Mouse (Mus musculus): ENCODE data around the gene Lrrc25.

The Lrrc25 gene

GRCm38 (mm10) chr8:70599507-70600290 is 16.3 kb upstream of the Lrrc25 start:
- DNase-seq: no peak

GRCm38 (mm10) chr8:70600473-70601270 is 15.3 kb upstream of the Lrrc25 start:
- DNase-seq: no peak

- DNase-seq: peak; percentile 86
Observed at GRCm38 (mm10) chr8:70601271-70601649, 14.7 kb upstream of the Lrrc25 start.

DNA sequence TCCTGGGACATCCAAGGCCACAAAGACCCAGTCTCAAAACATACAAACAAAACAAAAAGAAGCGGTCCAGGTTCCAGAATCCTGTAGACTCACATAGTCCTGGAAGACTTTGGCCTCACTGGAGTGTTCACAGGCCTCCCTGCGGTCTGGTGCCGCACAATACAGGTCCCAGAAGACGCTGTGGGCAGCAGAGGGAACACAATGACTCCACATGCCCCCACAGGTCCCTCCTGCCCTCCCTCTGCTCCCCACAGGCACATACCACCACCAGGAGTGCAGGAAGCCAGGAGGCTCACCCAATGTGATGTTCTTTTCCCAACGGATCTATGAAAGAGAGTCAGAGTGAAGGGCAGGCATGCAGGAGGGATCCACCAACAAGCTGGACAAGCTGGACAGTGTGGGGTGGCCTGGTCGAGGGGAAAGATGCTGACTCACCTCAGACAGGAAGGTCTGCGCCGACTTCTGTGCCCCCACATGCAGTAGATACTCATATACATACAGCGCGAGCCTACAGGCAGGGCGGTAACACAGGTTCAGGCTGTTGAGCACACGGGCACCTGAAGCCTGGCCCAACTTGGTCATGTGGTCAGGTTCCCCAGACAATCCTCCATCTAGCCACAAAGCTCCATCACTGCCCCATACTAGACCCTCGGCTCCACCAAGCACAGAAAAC is 13.7 kb upstream of the Lrrc25 start:
- no peak for DNase-seq

- no peak for DNase-seq
Observed at GRCm38 (mm10) chr8:70604558-70604957, 11.4 kb upstream of the Lrrc25 start.

- no peak for DNase-seq
Observed at GRCm38 (mm10) chr8:70605871-70606779, 9.8 kb upstream of the Lrrc25 start.

- no peak for DNase-seq
Observed at GRCm38 (mm10) chr8:70606780-70607602, 9.0 kb upstream of the Lrrc25 start.

- no peak for DNase-seq
Observed at GRCm38 (mm10) chr8:70607603-70607897, 8.4 kb upstream of the Lrrc25 start.

DNA sequence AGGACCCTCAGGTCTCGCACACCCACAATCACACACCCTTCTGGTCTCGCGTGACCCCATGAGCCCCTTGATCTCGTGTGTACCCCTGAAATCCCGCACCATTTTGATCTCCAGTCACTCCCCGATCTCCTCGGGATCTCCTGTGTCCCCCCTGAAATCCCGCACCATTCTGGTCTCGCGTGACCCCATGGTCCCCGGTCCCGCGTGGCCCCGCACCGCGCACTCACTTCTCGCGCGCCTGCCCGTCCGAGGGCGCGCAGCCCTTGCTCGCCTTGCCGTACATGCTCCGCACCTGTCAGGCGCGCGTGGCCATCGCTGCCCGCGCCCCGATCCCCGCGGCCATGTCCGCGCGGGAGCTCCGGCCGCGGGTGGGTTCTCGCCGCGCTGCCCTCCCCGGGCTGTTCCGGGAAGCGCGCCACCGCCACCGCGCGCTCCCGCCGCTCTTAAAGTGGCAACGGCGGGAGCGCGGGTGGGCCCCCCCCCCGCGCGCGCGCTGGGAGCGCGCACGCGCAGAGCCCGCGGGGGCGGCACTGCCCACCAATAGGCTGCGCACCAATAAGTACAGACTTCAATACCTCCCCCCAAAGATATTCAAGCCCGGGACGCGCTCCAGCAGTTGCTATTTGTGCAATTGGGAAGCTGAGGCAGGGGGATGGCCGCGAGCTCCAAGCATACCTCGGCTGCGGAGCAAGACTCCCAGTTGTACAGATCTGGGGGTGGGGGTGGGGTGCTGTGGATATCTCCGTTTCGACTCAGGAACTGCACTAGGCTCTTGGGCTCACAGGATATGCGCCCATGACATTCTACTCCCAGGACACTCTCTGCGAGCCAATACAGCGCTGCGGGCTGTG is 7.8 kb upstream of the Lrrc25 start:
- peak; percentile 84 for DNase-seq

- DNase-seq: no peak
Observed at GRCm38 (mm10) chr8:70608749-70609367, 7.1 kb upstream of the Lrrc25 start, which contains the start of gene Ssbp4. Gene Ssbp4, minus strand, starts transcription at chr8:70608872.

DNA sequence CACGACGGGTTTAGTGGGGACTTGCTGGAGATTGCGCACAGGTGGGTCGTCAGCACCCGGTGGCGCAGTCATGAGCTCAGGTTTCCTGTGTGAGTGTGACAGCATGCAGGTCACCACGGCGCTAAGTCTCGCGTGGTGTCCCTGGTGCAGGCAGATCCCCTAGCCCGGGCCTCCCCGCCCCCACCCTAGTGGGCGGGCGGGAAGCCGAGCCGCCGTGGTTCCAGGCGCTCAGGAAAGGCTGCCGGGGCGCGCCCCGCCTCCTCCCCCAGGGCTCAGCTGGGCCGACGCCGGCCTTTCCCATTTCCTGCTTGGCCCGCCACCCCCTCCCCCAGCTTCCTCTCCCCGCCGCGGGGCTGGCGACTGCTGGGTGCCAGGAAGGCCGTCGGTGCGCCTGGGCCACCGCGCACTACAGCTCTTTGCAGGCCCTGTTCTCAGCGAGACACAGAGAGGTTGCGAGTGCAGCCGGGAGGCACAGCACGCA is 6.5 kb upstream of the Lrrc25 start:
- peak; percentile 90 for DNase-seq

GRCm38 (mm10) chr8:70609849-70610795 is 5.8 kb upstream of the Lrrc25 start:
- peak; percentile 97 for DNase-seq

DNA sequence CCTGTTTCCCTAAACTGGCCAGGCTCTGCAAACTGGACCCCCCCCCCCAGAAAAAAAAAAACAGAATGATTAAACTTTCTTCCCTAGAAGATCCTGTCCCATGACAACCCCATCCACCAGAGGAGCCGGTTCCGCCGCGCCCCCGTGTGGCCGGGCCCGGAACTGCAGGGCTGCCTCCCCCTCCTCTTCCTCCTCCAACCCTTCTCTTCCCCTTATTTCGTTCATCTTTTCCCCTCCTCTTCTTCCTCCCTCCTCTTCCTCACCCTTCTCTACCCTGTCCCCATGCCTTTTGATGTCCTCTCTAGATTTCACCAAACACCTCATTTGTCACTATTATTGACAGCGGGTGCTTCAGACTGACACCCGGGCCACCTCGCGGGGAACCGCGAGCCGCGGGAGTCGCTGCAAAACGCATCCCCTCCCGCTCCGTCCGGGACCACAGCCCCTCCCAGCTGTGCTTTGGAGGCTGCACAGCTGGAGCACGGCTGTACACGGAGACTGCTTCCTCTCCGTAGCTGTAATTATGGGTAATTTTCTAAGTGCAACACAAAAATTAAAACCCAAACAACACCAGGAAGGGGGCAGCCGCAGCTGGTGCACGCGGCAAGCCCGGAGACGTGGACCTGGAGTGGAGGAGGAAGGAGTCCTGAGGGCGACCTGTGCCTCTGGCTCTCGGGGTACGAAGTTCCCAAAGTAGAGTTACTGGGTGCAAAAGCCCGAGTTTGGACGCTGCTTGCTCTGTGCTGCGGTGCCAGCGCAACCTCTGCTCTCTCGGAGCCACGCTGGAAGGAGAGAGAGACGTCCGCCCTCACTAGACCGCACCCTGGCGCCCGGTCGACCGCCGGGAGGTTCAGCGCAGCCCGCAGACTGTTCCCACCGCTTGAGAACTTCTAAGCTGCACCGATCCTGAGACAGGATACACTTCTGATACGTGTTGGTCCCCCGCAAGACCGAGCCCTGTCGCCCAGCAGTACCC is 4.9 kb upstream of the Lrrc25 start:
- DNase-seq: no peak

DNA sequence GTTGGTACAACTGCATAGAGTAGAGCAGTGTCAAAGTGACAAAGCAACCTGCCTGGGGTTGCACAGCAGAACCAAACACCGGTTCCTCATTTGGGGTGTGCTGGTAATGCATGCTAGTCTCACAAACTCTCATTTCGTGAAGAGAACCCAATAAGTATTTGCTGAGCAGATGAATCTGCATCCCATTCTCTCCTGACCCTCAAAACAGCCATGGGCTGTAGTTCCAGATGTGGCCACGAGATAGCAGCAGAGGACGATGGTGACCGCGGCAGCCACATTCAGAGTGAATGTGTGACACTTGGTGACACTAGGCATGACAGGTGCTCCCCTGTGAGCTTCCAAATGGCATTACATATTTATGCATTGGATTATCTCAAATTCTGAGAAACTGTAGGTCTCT is 4.1 kb upstream of the Lrrc25 start:
- peak; percentile 81 for DNase-seq

DNA sequence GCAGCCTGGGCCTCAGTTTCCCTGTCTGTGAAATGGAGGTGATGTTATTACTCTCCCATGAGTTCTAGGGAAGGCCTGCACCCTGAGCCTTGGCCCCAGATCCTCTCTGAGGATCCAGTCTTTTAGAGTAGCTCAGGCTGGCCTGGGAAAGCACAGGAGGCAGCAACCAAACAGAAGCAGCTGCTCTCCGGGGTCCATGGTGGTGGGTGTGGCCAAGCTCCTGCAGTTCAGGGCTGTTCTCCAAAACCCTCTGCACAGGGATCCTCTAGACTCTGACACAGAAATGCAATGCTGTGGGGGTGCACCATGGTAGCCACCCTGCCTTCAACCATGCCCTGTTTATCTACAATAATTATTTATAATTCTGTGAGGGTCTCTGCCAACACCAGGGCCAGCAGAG is 2.2 kb upstream of the Lrrc25 start:
- no peak for DNase-seq

- DNase-seq: no peak
Observed at GRCm38 (mm10) chr8:70614469-70614868, 1.5 kb upstream of the Lrrc25 start.

- DNase-seq: no peak
Observed at GRCm38 (mm10) chr8:70615281-70615680, 674 bp upstream of the Lrrc25 start.

GRCm38 (mm10) chr8:70616645-70617044 is 690 bp downstream of the Lrrc25 start:
- no peak for DNase-seq

Data from layer of hippocampus, adult 9-11 months (tissue).